Mouse (Mus musculus): ENCODE results near the gene Pip4p1. TPM values are rescaled to one million over a fixed set of nuclear protein-coding genes. Genes with fewer than 3 reads are reported as not detected.
"Not testable (repeated sequence)": the region's sequence is repeated elsewhere in the genome, so short reads cannot be mapped to it uniquely, and the experiment has no call there.

The Pip4p1 gene
- polyA plus RNA-seq, 1 experiment from 2014 or later, result 107 TPM

- no peaks in the 10 kb centered on the region for H3K36me3 ChIP-seq
- 61% methylated on average over 1 of the region's 1 CpGs for WGBS
- H3K9ac ChIP-seq, result no peak overlapping the region
Observed at GRCm38 (mm10) chr14:50936649-50937048, 6.0 kb upstream of the Pip4p1 start.

GRCm38 (mm10) chr14:50931493-50932020, 901 bp upstream of the Pip4p1 start:
- Histone ChIP-seq H3K4me2 (peak overlapping the region; percentile 74), H3K4me1 (replicated peaks) (peaks cover 36% of the 10 kb centered on the region), H3K9ac (peak overlapping the region; percentile 66), H3K36me3 (peaks cover 27% of the 10 kb centered on the region), H3K4me3 (peak overlapping the region; percentile 94), H3K27me3 (no peaks in the 10 kb centered on the region), H3K9me3 (no peaks in the 10 kb centered on the region), H3K27ac (replicated peaks) (peak overlapping the region; percentile 91)
- WGBS, result 11% methylated on average over 12 of the region's 12 CpGs
- ATAC-seq (ENCODE audit: low FRiP score, low read depth), result no peak

More at GRCm38 (mm10) chr14:50936649-50937048, 6.0 kb upstream of the Pip4p1 start:
- Histone ChIP-seq H3K9me3 (no peaks in the 10 kb centered on the region), H3K27me3 (no peaks in the 10 kb centered on the region), H3K4me1 (replicated peaks) (peaks cover 5% of the 10 kb centered on the region), H3K4me3 (no peak overlapping the region), H3K4me2 (no peak overlapping the region), H3K27ac (replicated peaks) (no peak overlapping the region)
- no peak for ATAC-seq (ENCODE audit: low FRiP score, low read depth)

GRCm38 (mm10) chr14:50930377-50930753, 291 bp downstream of the Pip4p1 start:
- Histone ChIP-seq H3K4me1 (replicated peaks) (peaks cover 48% of the 10 kb centered on the region), H3K4me2 (peak overlapping the region; percentile 91), H3K4me3 (peak overlapping the region; percentile 94), H3K36me3 (peaks cover 30% of the 10 kb centered on the region), H3K27me3 (no peaks in the 10 kb centered on the region), H3K27ac (replicated peaks) (peak overlapping the region; percentile 89), H3K9ac (peak overlapping the region; percentile 97), H3K9me3 (no peaks in the 10 kb centered on the region)
- 1% methylated on average over 38 of the region's 38 CpGs for WGBS
- peak; percentile 54 for ATAC-seq (ENCODE audit: low FRiP score, low read depth)

- no peaks in the 10 kb centered on the region for H3K27me3 ChIP-seq
- H3K9me3 ChIP-seq, result no peaks in the 10 kb centered on the region
- ATAC-seq (ENCODE audit: low FRiP score, low read depth), result no peak
- peaks cover 48% of the 10 kb centered on the region for H3K4me1 ChIP-seq (replicated peaks)
- H3K36me3 ChIP-seq, result peaks cover 30% of the 10 kb centered on the region
- 17% methylated on average over 10 of the region's 10 CpGs for WGBS
- H3K27ac ChIP-seq (replicated peaks), result peak overlapping the region; percentile 89
- H3K4me3 ChIP-seq, result peak overlapping the region; percentile 94
- H3K9ac ChIP-seq, result peak overlapping the region; percentile 97
- peak overlapping the region; percentile 91 for H3K4me2 ChIP-seq
Observed at GRCm38 (mm10) chr14:50929951-50930350, 705 bp downstream of the Pip4p1 start.

GRCm38 (mm10) chr14:50927366-50927765, 3.3 kb downstream of the Pip4p1 start:
- Histone ChIP-seq H3K36me3 (peaks cover 30% of the 10 kb centered on the region), H3K27ac (replicated peaks) (no peak overlapping the region), H3K9ac (no peak overlapping the region), H3K4me3 (no peak overlapping the region), H3K4me2 (no peak overlapping the region), H3K27me3 (no peaks in the 10 kb centered on the region), H3K4me1 (replicated peaks) (peaks cover 55% of the 10 kb centered on the region), H3K9me3 (no peaks in the 10 kb centered on the region)
- WGBS, result 62% methylated on average over 3 of the region's 3 CpGs
- no peak for ATAC-seq (ENCODE audit: low FRiP score, low read depth)

- Histone ChIP-seq H3K9me3 (no peaks in the 10 kb centered on the region), H3K4me3 (peak overlapping the region; percentile 83), H3K27me3 (no peaks in the 10 kb centered on the region), H3K9ac (peak overlapping the region; percentile 75), H3K4me1 (replicated peaks) (peaks cover 48% of the 10 kb centered on the region), H3K36me3 (peaks cover 30% of the 10 kb centered on the region), H3K27ac (replicated peaks) (peak overlapping the region; percentile 91), H3K4me2 (peak overlapping the region; percentile 81)
- peak; percentile 1 for ATAC-seq (ENCODE audit: low FRiP score, low read depth)
- whole genome bisulfite sequencing, result 1% methylated on average over 38 of the region's 38 CpGs
Observed at GRCm38 (mm10) chr14:50925111-50925920, 5.3 kb downstream of the Pip4p1 start.

- Histone ChIP-seq H3K27ac (replicated peaks) (peak within 1 kb of the TSS; percentile 91), H3K4me3 (peak within 1 kb of the TSS; percentile 83), H3K9ac (peak within 1 kb of the TSS; percentile 75), H3K4me2 (peak within 1 kb of the TSS; percentile 81), H3K27me3 (no peaks in the 10 kb centered on the region), H3K9me3 (no peaks in the 10 kb centered on the region), H3K4me1 (replicated peaks) (peaks cover 41% of the 10 kb centered on the region), H3K36me3 (peaks cover 30% of the 10 kb centered on the region)
- ATAC-seq (ENCODE audit: low FRiP score, low read depth), result peak; percentile 96
- under 1% methylated on average over 57 of the region's 57 CpGs for WGBS
Observed at GRCm38 (mm10) chr14:50924281-50925064, 6.2 kb downstream of the Pip4p1 start, which contains the start of the genes Osgep and Apex1. Gene Osgep (minus strand): TSS chr14:50924893. Gene Apex1 (plus strand): TSS chr14:50924968.

- H3K9ac ChIP-seq, result peak overlapping the region; percentile 75; the same call in 1 of the 2 replicates
- peak overlapping the region; percentile 81 for H3K4me2 ChIP-seq
- H3K9me3 ChIP-seq; H3K27me3 ChIP-seq; ATAC-seq (ENCODE audit: low FRiP score, low read depth): not testable (repeated sequence)
- peaks cover 27% of the 10 kb centered on the region for H3K36me3 ChIP-seq
- WGBS, result 83% methylated on average over 1 of the region's 1 CpGs
- peak overlapping the region; percentile 83 for H3K4me3 ChIP-seq
- H3K4me1 ChIP-seq (replicated peaks), result peaks cover 34% of the 10 kb centered on the region
- peak overlapping the region; percentile 91; the same call in 1 of the 2 replicates for H3K27ac ChIP-seq (replicated peaks)
Observed at GRCm38 (mm10) chr14:50923437-50923836, 7.2 kb downstream of the Pip4p1 start.

GRCm38 (mm10) chr14:50911356-50911755, 19.3 kb downstream of the Pip4p1 start:
- H3K9ac ChIP-seq, result no peak overlapping the region
- H3K4me3 ChIP-seq, result no peak overlapping the region
- H3K36me3 ChIP-seq, result peaks cover 38% of the 10 kb centered on the region
- H3K27me3 ChIP-seq, result no peaks in the 10 kb centered on the region
- no peak overlapping the region for H3K27ac ChIP-seq (replicated peaks)
- H3K4me2 ChIP-seq, result no peak overlapping the region
- ATAC-seq (ENCODE audit: low FRiP score, low read depth), result no peak
- H3K9me3 ChIP-seq, result no peaks in the 10 kb centered on the region
- WGBS, result 66% methylated on average over 3 of the region's 3 CpGs
- H3K4me1 ChIP-seq (replicated peaks), result no peaks in the 10 kb centered on the region

GRCm38 (mm10) chr14:50908126-50908525, 22.5 kb downstream of the Pip4p1 start:
- no peak overlapping the region for H3K27ac ChIP-seq (replicated peaks)
- no peak overlapping the region for H3K4me2 ChIP-seq
- 82% methylated on average over 4 of the region's 4 CpGs for whole genome bisulfite sequencing
- no peak overlapping the region for H3K9ac ChIP-seq
- no peak for ATAC-seq (ENCODE audit: low FRiP score, low read depth)
- H3K36me3 ChIP-seq, result peaks cover 15% of the 10 kb centered on the region
- H3K27me3 ChIP-seq, result no peaks in the 10 kb centered on the region
- H3K9me3 ChIP-seq, result no peaks in the 10 kb centered on the region
- no peak overlapping the region for H3K4me3 ChIP-seq
- peaks cover 8% of the 10 kb centered on the region for H3K4me1 ChIP-seq (replicated peaks)

GRCm38 (mm10) chr14:50905327-50905726, 25.3 kb downstream of the Pip4p1 start:
- not testable (repeated sequence) for H3K9me3 ChIP-seq; H3K27me3 ChIP-seq; ATAC-seq (ENCODE audit: low FRiP score, low read depth); H3K36me3 ChIP-seq; H3K4me1 ChIP-seq (replicated peaks); H3K4me2 ChIP-seq; H3K27ac ChIP-seq (replicated peaks); H3K4me3 ChIP-seq; H3K9ac ChIP-seq

- H3K4me3 ChIP-seq, result no peak overlapping the region
- no peak overlapping the region for H3K27ac ChIP-seq (replicated peaks)
- no peaks in the 10 kb centered on the region for H3K36me3 ChIP-seq
- H3K9ac ChIP-seq, result no peak overlapping the region
- no peaks in the 10 kb centered on the region for H3K9me3 ChIP-seq
- 90% methylated on average over 4 of the region's 4 CpGs for WGBS
- ATAC-seq (ENCODE audit: low FRiP score, low read depth), result no peak
- H3K27me3 ChIP-seq, result no peaks in the 10 kb centered on the region
- no peak overlapping the region for H3K4me2 ChIP-seq
- peaks cover 8% of the 10 kb centered on the region for H3K4me1 ChIP-seq (replicated peaks)
Observed at GRCm38 (mm10) chr14:50904828-50905129, 25.9 kb downstream of the Pip4p1 start.

Data from hindbrain, embryonic 15.5 days (tissue).